Mouse (Mus musculus) bone marrow, adult 2 months (tissue): ENCODE measurements around the gene Ssbp3.

Experiments
- CTCF ChIP-seq: fragments of 200-500 bp; IDR thresholded peaks from 2 replicates; pipeline ENCODE4 v1.5.1; 2011; ENCODE audit warnings: low read length, control low read depth; ENCODE audit not compliant: control insufficient read depth, insufficient read depth
- POLR2A ChIP-seq: fragments of 200-500 bp; IDR thresholded peaks from 2 replicates; pipeline ENCODE4 v1.6.1; 2011; ENCODE audit warnings: low read depth, mild to moderate bottlenecking, control low read depth, low read length, borderline replicate concordance; ENCODE audit not compliant: control insufficient read depth

DNA sequence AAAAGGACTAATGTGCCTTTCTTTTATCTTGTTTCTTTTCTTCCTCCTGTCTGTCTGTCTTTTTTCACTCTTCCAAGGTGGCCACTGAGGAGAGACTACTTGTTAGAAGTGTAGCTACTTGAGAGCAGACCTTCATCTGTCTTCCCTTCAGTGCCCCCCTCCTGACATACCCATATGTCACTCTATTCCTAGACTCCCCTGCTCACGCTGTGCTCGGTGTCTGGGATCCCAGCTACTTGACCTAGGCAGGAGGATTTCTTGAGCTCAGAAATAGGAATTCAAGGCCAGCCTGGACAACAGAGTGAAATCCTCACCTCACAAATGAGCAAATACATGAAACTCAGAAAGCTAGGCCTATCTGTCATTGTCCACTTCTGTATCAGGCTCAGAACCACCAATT, 92.7 kb downstream of the Ssbp3 start:
- no peak for TF ChIP-seq POLR2A
- no peak for TF ChIP-seq CTCF
